Mouse (Mus musculus) brain, embryonic 14.5 days (tissue): ENCODE data around the gene Hist1h2ab.

Experiments
- CTCF ChIP-seq: fragments of 200-500 bp; IDR thresholded peaks from 2 replicates; pipeline ENCODE4 v1.5.1; 2012; ENCODE audit warnings: inconsistent platforms, mild to moderate bottlenecking, moderate library complexity, borderline replicate concordance; ENCODE audit not compliant: insufficient read depth, insufficient read length; ENCODE audit errors: extremely low read depth
- POLR2A ChIP-seq: fragments of 200-500 bp; IDR thresholded peaks from 2 replicates; pipeline ENCODE4 v1.6.1; 2012; ENCODE audit warnings: mild to moderate bottlenecking, inconsistent platforms, borderline replicate concordance; ENCODE audit not compliant: poor library complexity, insufficient read depth, insufficient read length, severe bottlenecking; ENCODE audit errors: extremely low read depth

DNA sequence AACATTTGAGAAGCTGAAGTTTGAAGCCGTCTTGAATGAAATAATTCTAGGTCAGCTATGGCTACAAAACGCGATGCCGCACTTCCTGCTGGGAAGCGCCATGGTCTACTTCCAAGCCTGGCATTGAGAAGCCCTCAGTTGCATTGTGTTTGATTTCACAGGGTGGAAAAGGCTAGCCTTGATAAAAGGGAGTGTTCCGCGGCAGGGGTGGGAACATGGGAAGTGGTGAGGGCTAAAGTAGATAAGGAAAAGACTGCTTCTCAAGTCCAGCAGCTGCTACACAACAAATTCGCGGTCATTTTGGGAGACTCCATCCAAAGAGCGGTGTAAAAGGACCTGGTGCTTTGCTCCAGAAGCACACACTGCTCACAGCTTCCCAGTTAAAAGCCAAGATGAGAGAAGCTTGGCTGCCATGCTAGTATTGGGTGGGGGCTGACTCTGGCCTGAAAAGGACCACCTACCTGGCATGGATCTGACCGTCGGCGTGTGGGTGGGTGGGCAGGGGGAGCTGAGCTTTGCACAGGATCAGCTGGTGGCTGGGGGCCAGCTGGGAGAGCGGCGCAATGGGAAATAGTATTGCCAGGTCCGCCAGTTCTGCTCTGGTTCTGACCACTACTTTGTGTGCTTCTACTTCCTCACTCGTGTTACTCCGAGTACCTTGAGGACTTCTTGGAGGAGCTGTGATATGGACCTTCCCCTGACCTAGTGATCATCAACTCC lies 22.3 kb upstream of the Hist1h2ab start:
- TF ChIP-seq CTCF, result no peak
- TF ChIP-seq POLR2A, result no peak
